Mouse (Mus musculus): Measurements from ENCODE around the gene Runx3. TPM values are rescaled to one million over a fixed set of nuclear protein-coding genes. Genes with fewer than 3 reads are reported as not detected.

Gene Runx3
- polyA plus RNA-seq, 1 experiment from 2014 or later, result not detected

GRCm38 (mm10) chr4:135155805-135156469 is 35.5 kb downstream of the Runx3 start:
- Histone ChIP-seq H3K4me1 (ENCODE audit: control insufficient read depth, insufficient read depth, low read length) (peaks cover 16% of the 10 kb centered on the region), H3K36me3 (ENCODE audit: control insufficient read depth, insufficient read depth, low read length) (no peaks in the 10 kb centered on the region), H3K4me3 (ENCODE audit: low read depth, low read length) (no peak overlapping the region), H3K9me3 (replicated peaks; ENCODE audit: control insufficient read depth, low read length) (no peaks in the 10 kb centered on the region), H3K4me2 (no peak overlapping the region), H3K27me3 (ENCODE audit: control insufficient read depth, insufficient read depth, low read length) (peaks cover 94% of the 10 kb centered on the region), H3K9ac (ENCODE audit: low read depth, low read length) (no peak overlapping the region), H3K27ac (ENCODE audit: low read depth, low read length) (no peak overlapping the region)
- 12% methylated on average over 15 of the region's 15 CpGs for WGBS (ENCODE audit: insufficient replicate concordance)
- no peak for ATAC-seq (replicated peaks; ENCODE audit: insufficient number of reproducible peaks, low FRiP score, low TSS enrichment)

GRCm38 (mm10) chr4:135156531-135156930 is 36.1 kb downstream of the Runx3 start:
- no peak for ATAC-seq (replicated peaks; ENCODE audit: insufficient number of reproducible peaks, low FRiP score, low TSS enrichment)
- peaks cover 91% of the 10 kb centered on the region for H3K27me3 ChIP-seq (ENCODE audit: control insufficient read depth, insufficient read depth, low read length)
- H3K4me3 ChIP-seq (ENCODE audit: low read depth, low read length), result no peak overlapping the region
- no peaks in the 10 kb centered on the region for H3K9me3 ChIP-seq (replicated peaks; ENCODE audit: control insufficient read depth, low read length)
- 20% methylated on average over 6 of the region's 6 CpGs for WGBS (ENCODE audit: insufficient replicate concordance)
- H3K4me1 ChIP-seq (ENCODE audit: control insufficient read depth, insufficient read depth, low read length), result peaks cover 16% of the 10 kb centered on the region
- H3K36me3 ChIP-seq (ENCODE audit: control insufficient read depth, insufficient read depth, low read length), result no peaks in the 10 kb centered on the region
- H3K27ac ChIP-seq (ENCODE audit: low read depth, low read length), result no peak overlapping the region
- H3K9ac ChIP-seq (ENCODE audit: low read depth, low read length), result no peak overlapping the region
- no peak overlapping the region for H3K4me2 ChIP-seq

- peaks cover 12% of the 10 kb centered on the region for H3K4me1 ChIP-seq (ENCODE audit: control insufficient read depth, insufficient read depth, low read length)
- 13% methylated on average over 6 of the region's 6 CpGs for WGBS (ENCODE audit: insufficient replicate concordance)
- no peak for ATAC-seq (replicated peaks; ENCODE audit: insufficient number of reproducible peaks, low FRiP score, low TSS enrichment)
These were observed 36.9 kb downstream of the Runx3 start for GRCm38 (mm10) chr4:135157329-135157728.

DNA sequence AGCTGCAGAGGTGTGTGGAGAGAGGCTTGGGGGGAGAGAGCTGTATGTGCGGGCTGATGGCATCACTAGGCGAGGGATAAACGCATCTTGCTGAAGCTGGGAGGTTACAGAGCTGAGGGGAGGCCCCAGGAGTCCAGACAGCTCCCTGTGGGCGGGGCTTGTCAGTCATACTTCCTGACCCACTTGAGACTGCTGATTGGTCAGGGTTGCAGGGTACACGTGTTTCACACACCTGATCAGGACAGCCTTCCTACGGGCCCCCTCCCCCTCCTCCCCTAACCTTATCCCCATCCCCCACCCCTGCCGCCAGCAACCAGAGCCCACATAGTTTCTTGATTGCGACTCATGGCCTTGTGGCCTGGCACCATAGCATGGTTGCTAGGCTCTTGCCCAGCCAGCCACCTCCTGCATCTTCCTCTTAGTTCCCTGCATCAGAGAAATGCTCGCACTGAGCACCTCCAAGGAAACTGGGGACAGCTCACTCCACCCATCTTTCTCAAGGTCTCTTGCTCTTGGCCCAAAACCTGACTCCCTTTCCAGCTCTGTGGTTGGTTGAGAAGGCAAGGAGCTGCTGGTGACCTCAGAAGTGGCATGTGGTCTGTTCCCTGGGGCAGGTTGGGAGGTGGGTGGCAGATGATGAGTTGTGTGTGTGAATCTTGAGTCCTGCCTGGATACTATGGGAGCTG is 38.4 kb downstream of the Runx3 start:
- no peaks in the 10 kb centered on the region for H3K36me3 ChIP-seq (ENCODE audit: control insufficient read depth, insufficient read depth, low read length)
- H3K4me2 ChIP-seq, result no peak overlapping the region
- peaks cover 6% of the 10 kb centered on the region; the same call in 1 of the 2 replicates for H3K4me1 ChIP-seq (ENCODE audit: control insufficient read depth, insufficient read depth, low read length)
- 7% methylated on average over 9 of the region's 9 CpGs for WGBS (ENCODE audit: insufficient replicate concordance)
- H3K9ac ChIP-seq (ENCODE audit: low read depth, low read length), result no peak overlapping the region
- no peak for ATAC-seq (replicated peaks; ENCODE audit: insufficient number of reproducible peaks, low FRiP score, low TSS enrichment)
- H3K4me3 ChIP-seq (ENCODE audit: low read depth, low read length), result no peak overlapping the region
- H3K27me3 ChIP-seq (ENCODE audit: control insufficient read depth, insufficient read depth, low read length), result peaks cover 78% of the 10 kb centered on the region
- no peak overlapping the region for H3K27ac ChIP-seq (ENCODE audit: low read depth, low read length)
- no peaks in the 10 kb centered on the region for H3K9me3 ChIP-seq (replicated peaks; ENCODE audit: control insufficient read depth, low read length)

More at GRCm38 (mm10) chr4:135157329-135157728, 36.9 kb downstream of the Runx3 start:
- H3K27ac ChIP-seq (ENCODE audit: low read depth, low read length), result no peak overlapping the region
- H3K9ac ChIP-seq (ENCODE audit: low read depth, low read length), result no peak overlapping the region
- H3K36me3 ChIP-seq (ENCODE audit: control insufficient read depth, insufficient read depth, low read length), result no peaks in the 10 kb centered on the region
- H3K9me3 ChIP-seq (replicated peaks; ENCODE audit: control insufficient read depth, low read length), result no peaks in the 10 kb centered on the region
- H3K4me2 ChIP-seq, result no peak overlapping the region
- H3K4me3 ChIP-seq (ENCODE audit: low read depth, low read length), result no peak overlapping the region
- H3K27me3 ChIP-seq (ENCODE audit: control insufficient read depth, insufficient read depth, low read length), result peaks cover 83% of the 10 kb centered on the region

DNA sequence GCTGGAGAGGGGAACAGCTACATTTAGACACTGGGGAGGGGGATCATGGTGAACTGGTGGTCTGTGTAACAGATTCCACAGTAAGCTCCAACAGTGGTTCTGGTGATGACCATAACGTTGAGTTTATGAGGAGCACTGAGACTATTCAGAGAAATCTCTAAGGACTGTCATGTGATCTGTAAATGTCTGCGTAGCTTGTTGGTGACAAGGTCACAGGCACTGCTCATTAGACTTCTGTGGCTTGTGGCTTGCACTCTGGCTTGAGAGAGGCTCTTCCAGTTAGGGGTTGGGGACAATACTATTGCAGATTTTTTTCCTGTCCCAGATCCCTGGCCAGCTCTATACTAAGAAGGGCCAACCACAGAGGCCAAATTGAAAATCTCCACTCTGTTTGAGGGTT is 39.2 kb downstream of the Runx3 start:
- no peak overlapping the region for H3K4me2 ChIP-seq
- no peak overlapping the region for H3K27ac ChIP-seq (ENCODE audit: low read depth, low read length)
- H3K27me3 ChIP-seq (ENCODE audit: control insufficient read depth, insufficient read depth, low read length), result peaks cover 76% of the 10 kb centered on the region
- no peak for ATAC-seq (replicated peaks; ENCODE audit: insufficient number of reproducible peaks, low FRiP score, low TSS enrichment)
- peaks cover 6% of the 10 kb centered on the region; the same call in 1 of the 2 replicates for H3K4me1 ChIP-seq (ENCODE audit: control insufficient read depth, insufficient read depth, low read length)
- H3K36me3 ChIP-seq (ENCODE audit: control insufficient read depth, insufficient read depth, low read length), result no peaks in the 10 kb centered on the region
- 45% methylated on average over 2 of the region's 2 CpGs for WGBS (ENCODE audit: insufficient replicate concordance)
- no peaks in the 10 kb centered on the region for H3K9me3 ChIP-seq (replicated peaks; ENCODE audit: control insufficient read depth, low read length)
- no peak overlapping the region for H3K9ac ChIP-seq (ENCODE audit: low read depth, low read length)
- no peak overlapping the region for H3K4me3 ChIP-seq (ENCODE audit: low read depth, low read length)

- H3K4me3 ChIP-seq (ENCODE audit: low read depth, low read length), result no peak overlapping the region
- no peak overlapping the region for H3K4me2 ChIP-seq
- H3K27ac ChIP-seq (ENCODE audit: low read depth, low read length), result no peak overlapping the region
- H3K4me1 ChIP-seq (ENCODE audit: control insufficient read depth, insufficient read depth, low read length), result peaks cover 6% of the 10 kb centered on the region; the same call in 1 of the 2 replicates
- no peak for ATAC-seq (replicated peaks; ENCODE audit: insufficient number of reproducible peaks, low FRiP score, low TSS enrichment)
- peaks cover 76% of the 10 kb centered on the region for H3K27me3 ChIP-seq (ENCODE audit: control insufficient read depth, insufficient read depth, low read length)
- WGBS (ENCODE audit: insufficient replicate concordance), result 60% methylated on average over 3 of the region's 3 CpGs
- no peaks in the 10 kb centered on the region for H3K9me3 ChIP-seq (replicated peaks; ENCODE audit: control insufficient read depth, low read length)
- no peaks in the 10 kb centered on the region for H3K36me3 ChIP-seq (ENCODE audit: control insufficient read depth, insufficient read depth, low read length)
- no peak overlapping the region for H3K9ac ChIP-seq (ENCODE audit: low read depth, low read length)
These were observed 39.7 kb downstream of the Runx3 start for GRCm38 (mm10) chr4:135160168-135160567.

DNA sequence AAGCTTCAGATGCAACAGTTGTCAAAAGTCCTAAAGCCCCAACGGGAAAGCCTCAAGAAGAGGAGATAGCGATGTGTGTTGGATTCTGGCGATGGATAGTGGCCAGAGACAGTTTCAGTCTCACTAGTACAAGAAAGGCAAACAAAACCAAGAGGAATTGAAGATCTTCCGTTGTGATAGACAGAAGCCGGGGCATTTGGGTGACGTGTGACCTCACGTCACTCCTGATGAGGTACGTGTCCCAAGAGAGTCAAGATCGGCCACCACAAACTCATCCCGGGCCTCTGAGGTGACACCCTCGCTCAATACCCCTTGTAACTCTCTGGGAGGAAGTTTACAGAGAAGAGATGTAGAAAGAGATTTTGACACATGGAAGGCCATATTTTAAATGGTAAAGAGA is 41.0 kb downstream of the Runx3 start:
- Histone ChIP-seq H3K36me3 (ENCODE audit: control insufficient read depth, insufficient read depth, low read length) (no peaks in the 10 kb centered on the region), H3K9ac (ENCODE audit: low read depth, low read length) (no peak overlapping the region), H3K4me2 (no peak overlapping the region), H3K4me1 (ENCODE audit: control insufficient read depth, insufficient read depth, low read length) (peaks cover 8% of the 10 kb centered on the region; the same call in 1 of the 2 replicates), H3K27ac (ENCODE audit: low read depth, low read length) (no peak overlapping the region), H3K4me3 (ENCODE audit: low read depth, low read length) (no peak overlapping the region), H3K27me3 (ENCODE audit: control insufficient read depth, insufficient read depth, low read length) (peaks cover 74% of the 10 kb centered on the region), H3K9me3 (replicated peaks; ENCODE audit: control insufficient read depth, low read length) (no peaks in the 10 kb centered on the region)
- WGBS (ENCODE audit: insufficient replicate concordance), result 76% methylated on average over 11 of the region's 11 CpGs
- ATAC-seq (replicated peaks; ENCODE audit: insufficient number of reproducible peaks, low FRiP score, low TSS enrichment), result no peak

- Histone ChIP-seq H3K4me3 (ENCODE audit: low read depth, low read length) (no peak overlapping the region), H3K4me1 (ENCODE audit: control insufficient read depth, insufficient read depth, low read length) (peaks cover 26% of the 10 kb centered on the region), H3K27ac (ENCODE audit: low read depth, low read length) (no peak overlapping the region), H3K36me3 (ENCODE audit: control insufficient read depth, insufficient read depth, low read length) (no peaks in the 10 kb centered on the region), H3K27me3 (ENCODE audit: control insufficient read depth, insufficient read depth, low read length) (peaks cover 73% of the 10 kb centered on the region), H3K9ac (ENCODE audit: low read depth, low read length) (no peak overlapping the region), H3K4me2 (no peak overlapping the region), H3K9me3 (replicated peaks; ENCODE audit: control insufficient read depth, low read length) (no peaks in the 10 kb centered on the region)
- no peak for ATAC-seq (replicated peaks; ENCODE audit: insufficient number of reproducible peaks, low FRiP score, low TSS enrichment)
- WGBS (ENCODE audit: insufficient replicate concordance), result 57% methylated on average over 6 of the region's 6 CpGs
These were observed 45.3 kb downstream of the Runx3 start for GRCm38 (mm10) chr4:135165761-135166160.
